Mouse (Mus musculus): Measurements from ENCODE around the gene Mettl8. TPM values are rescaled to one million over a fixed set of nuclear protein-coding genes. Genes with fewer than 3 reads are reported as not detected.

Mettl8 gene
- polyA plus RNA-seq, 1 experiment from 2014 or later = 15.7 TPM

DNA sequence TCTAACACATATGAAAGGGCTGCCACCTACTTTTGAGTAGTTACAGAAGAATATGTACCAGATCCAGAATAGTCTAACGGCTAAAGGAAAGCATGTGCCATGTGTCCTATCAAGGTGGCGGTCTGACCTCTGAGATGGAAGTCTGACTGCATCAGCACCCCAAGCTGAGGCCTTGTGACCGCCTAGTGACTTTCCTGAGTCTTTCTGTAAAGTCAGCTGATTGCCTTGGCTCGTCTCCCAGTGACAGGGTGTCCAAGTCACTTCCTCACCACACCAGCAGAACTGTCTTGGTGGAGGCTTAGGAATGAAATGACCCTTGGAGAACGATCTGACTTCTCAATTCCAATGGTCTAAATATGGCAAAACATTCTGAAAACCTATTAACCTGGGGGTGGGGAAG is 77.1 kb downstream of the Mettl8 start:
- Histone ChIP-seq H3K4me1 (replicated peaks; ENCODE audit: insufficient read depth, low read length) (no peaks in the 10 kb centered on the region), H3K27ac (no peak overlapping the region), H3K27me3 (ENCODE audit: insufficient read depth, low read length) (no peaks in the 10 kb centered on the region), H3K4me3 (replicated peaks; ENCODE audit: low read depth, low read length) (no peak overlapping the region), H3K36me3 (ENCODE audit: insufficient read depth, low read length) (no peaks in the 10 kb centered on the region), H3K4me2 (ENCODE audit: low read length) (no peak overlapping the region), H3K9me3 (replicated peaks; ENCODE audit: low read length) (peaks cover 3% of the 10 kb centered on the region; the same call in 1 of the 2 replicates), H3K9ac (ENCODE audit: low read depth, low read length) (no peak overlapping the region)
- 76% methylated on average over 5 of the region's 5 CpGs for WGBS
- DNase-seq (ENCODE audit: low spot score) (peak; percentile 24), ATAC-seq (replicated peaks; ENCODE audit: low FRiP score, low read depth) (no peak)
- TF ChIP-seq CTCF (IDR thresholded peaks at IDR 0.05; ENCODE audit: low read depth) = no peak

DNA sequence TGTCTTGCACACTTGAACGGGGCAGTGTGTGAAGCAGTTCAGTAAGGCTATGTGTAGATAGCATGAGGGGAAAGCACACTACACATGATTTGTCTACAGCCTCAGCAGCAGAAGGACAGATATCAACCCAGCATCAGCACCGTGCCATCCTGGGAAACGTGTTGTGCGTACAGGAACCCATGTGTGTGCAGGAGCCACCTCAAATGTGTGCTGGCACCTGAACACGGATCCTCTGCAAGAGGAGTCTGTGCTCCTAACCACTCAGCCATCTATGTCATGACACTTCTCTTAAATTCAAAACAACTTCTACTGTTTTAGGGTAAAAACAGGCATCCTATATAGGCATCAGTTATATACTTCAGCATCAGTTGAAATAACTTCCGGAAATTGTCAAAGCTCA is 80.6 kb downstream of the Mettl8 start:
- H3K27ac ChIP-seq = no peak overlapping the region
- H3K27me3 ChIP-seq (ENCODE audit: insufficient read depth, low read length) = no peaks in the 10 kb centered on the region
- no peak for TF ChIP-seq CTCF (IDR thresholded peaks at IDR 0.05; ENCODE audit: low read depth)
- no peak for ATAC-seq (replicated peaks; ENCODE audit: low FRiP score, low read depth)
- H3K4me1 ChIP-seq (replicated peaks; ENCODE audit: insufficient read depth, low read length) = no peaks in the 10 kb centered on the region
- 93% methylated on average over 6 of the region's 6 CpGs for WGBS
- H3K4me3 ChIP-seq (replicated peaks; ENCODE audit: low read depth, low read length) = no peak overlapping the region
- H3K9ac ChIP-seq (ENCODE audit: low read depth, low read length) = no peak overlapping the region
- no peak for DNase-seq (ENCODE audit: low spot score)
- no peaks in the 10 kb centered on the region for H3K36me3 ChIP-seq (ENCODE audit: insufficient read depth, low read length)
- no peaks in the 10 kb centered on the region for H3K9me3 ChIP-seq (replicated peaks; ENCODE audit: low read length)
- H3K4me2 ChIP-seq (ENCODE audit: low read length) = no peak overlapping the region

- WGBS = 62% methylated on average over 16 of the region's 16 CpGs
- Histone ChIP-seq H3K4me3 (replicated peaks; ENCODE audit: low read depth, low read length) (no peak overlapping the region), H3K9me3 (replicated peaks; ENCODE audit: low read length) (no peaks in the 10 kb centered on the region), H3K27ac (no peak overlapping the region), H3K9ac (ENCODE audit: low read depth, low read length) (no peak overlapping the region), H3K4me1 (replicated peaks; ENCODE audit: insufficient read depth, low read length) (no peaks in the 10 kb centered on the region), H3K27me3 (ENCODE audit: insufficient read depth, low read length) (no peaks in the 10 kb centered on the region), H3K36me3 (ENCODE audit: insufficient read depth, low read length) (no peaks in the 10 kb centered on the region), H3K4me2 (ENCODE audit: low read length) (no peak overlapping the region)
- TF ChIP-seq CTCF (IDR thresholded peaks at IDR 0.05; ENCODE audit: low read depth) = no peak
- DNase-seq (ENCODE audit: low spot score) = no peak
- no peak for ATAC-seq (replicated peaks; ENCODE audit: low FRiP score, low read depth)
These were observed 82.4 kb downstream of the Mettl8 start for GRCm38 (mm10) chr2:70972795-70973518.

GRCm38 (mm10) chr2:70970158-70970741 is 85.1 kb downstream of the Mettl8 start:
- Histone ChIP-seq H3K4me1 (replicated peaks; ENCODE audit: insufficient read depth, low read length) (no peaks in the 10 kb centered on the region), H3K27me3 (ENCODE audit: insufficient read depth, low read length) (no peaks in the 10 kb centered on the region), H3K36me3 (ENCODE audit: insufficient read depth, low read length) (no peaks in the 10 kb centered on the region), H3K27ac (no peak overlapping the region), H3K4me2 (ENCODE audit: low read length) (no peak overlapping the region), H3K9ac (ENCODE audit: low read depth, low read length) (no peak overlapping the region), H3K4me3 (replicated peaks; ENCODE audit: low read depth, low read length) (no peak overlapping the region), H3K9me3 (replicated peaks; ENCODE audit: low read length) (no peaks in the 10 kb centered on the region)
- no peak for TF ChIP-seq CTCF (IDR thresholded peaks at IDR 0.05; ENCODE audit: low read depth)
- DNase-seq (ENCODE audit: low spot score) = no peak
- ATAC-seq (replicated peaks; ENCODE audit: low FRiP score, low read depth) = no peak
- WGBS = 22% methylated on average over 7 of the region's 7 CpGs

DNA sequence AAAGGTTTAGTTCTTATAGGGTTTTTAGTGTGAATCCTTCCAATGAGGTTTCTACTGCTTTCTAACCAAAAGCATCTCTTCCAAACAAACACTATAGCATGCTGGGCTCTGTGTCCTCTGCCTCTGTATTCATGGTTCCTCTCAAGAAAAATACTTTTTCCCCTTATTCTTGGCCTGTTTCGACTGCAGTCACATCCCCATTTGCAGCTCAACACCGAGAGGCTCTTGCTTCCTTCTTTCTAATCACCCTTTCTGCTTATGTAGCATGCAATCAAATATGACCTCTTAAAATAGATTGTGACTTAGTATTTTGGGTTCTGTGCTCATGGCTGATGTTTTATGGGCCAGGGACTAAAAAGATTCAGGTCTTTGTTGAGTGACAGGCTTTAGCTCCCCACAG is 87.1 kb downstream of the Mettl8 start:
- 89% methylated on average over 2 of the region's 2 CpGs for WGBS
- ATAC-seq (replicated peaks; ENCODE audit: low FRiP score, low read depth) = no peak
- no peak for TF ChIP-seq CTCF (IDR thresholded peaks at IDR 0.05; ENCODE audit: low read depth)
- no peak for DNase-seq (ENCODE audit: low spot score)
- no peaks in the 10 kb centered on the region for H3K4me1 ChIP-seq (replicated peaks; ENCODE audit: insufficient read depth, low read length)
- no peaks in the 10 kb centered on the region for H3K27me3 ChIP-seq (ENCODE audit: insufficient read depth, low read length)
- no peaks in the 10 kb centered on the region for H3K9me3 ChIP-seq (replicated peaks; ENCODE audit: low read length)
- peaks cover 3% of the 10 kb centered on the region; the same call in 1 of the 2 replicates for H3K36me3 ChIP-seq (ENCODE audit: insufficient read depth, low read length)
- no peak overlapping the region for H3K9ac ChIP-seq (ENCODE audit: low read depth, low read length)
- H3K4me3 ChIP-seq (replicated peaks; ENCODE audit: low read depth, low read length) = no peak overlapping the region
- no peak overlapping the region for H3K27ac ChIP-seq
- no peak overlapping the region for H3K4me2 ChIP-seq (ENCODE audit: low read length)

- Histone ChIP-seq H3K36me3 (ENCODE audit: insufficient read depth, low read length) (peaks cover 3% of the 10 kb centered on the region; the same call in 1 of the 2 replicates), H3K4me2 (ENCODE audit: low read length) (no peak overlapping the region)
These were observed 88.2 kb downstream of the Mettl8 start for GRCm38 (mm10) chr2:70967216-70967615.

More at GRCm38 (mm10) chr2:70967216-70967615, 88.2 kb downstream of the Mettl8 start:
- WGBS = 85% methylated on average over 1 of the region's 1 CpGs
- ATAC-seq (replicated peaks; ENCODE audit: low FRiP score, low read depth) = no peak
- TF ChIP-seq CTCF (IDR thresholded peaks at IDR 0.05; ENCODE audit: low read depth) = no peak
- Histone ChIP-seq H3K27ac (no peak overlapping the region), H3K4me1 (replicated peaks; ENCODE audit: insufficient read depth, low read length) (no peaks in the 10 kb centered on the region), H3K27me3 (ENCODE audit: insufficient read depth, low read length) (no peaks in the 10 kb centered on the region), H3K9me3 (replicated peaks; ENCODE audit: low read length) (no peaks in the 10 kb centered on the region), H3K4me3 (replicated peaks; ENCODE audit: low read depth, low read length) (no peak overlapping the region), H3K9ac (ENCODE audit: low read depth, low read length) (no peak overlapping the region)
- no peak for DNase-seq (ENCODE audit: low spot score)

Measured in kidney, postnatal 0 days (tissue).